Mouse (Mus musculus) brain, embryonic 14.5 days (tissue): ENCODE data around the gene Selenof.

Experiments used
- CTCF ChIP-seq: fragments of 200-500 bp; IDR thresholded peaks from 2 replicates; pipeline ENCODE4 v1.5.1; 2012; ENCODE audit warnings: inconsistent platforms, mild to moderate bottlenecking, moderate library complexity, borderline replicate concordance; ENCODE audit not compliant: insufficient read depth, insufficient read length; ENCODE audit errors: extremely low read depth
- POLR2A ChIP-seq: fragments of 200-500 bp; IDR thresholded peaks from 2 replicates; pipeline ENCODE4 v1.6.1; 2012; ENCODE audit warnings: mild to moderate bottlenecking, inconsistent platforms, borderline replicate concordance; ENCODE audit not compliant: poor library complexity, insufficient read depth, insufficient read length, severe bottlenecking; ENCODE audit errors: extremely low read depth

- no peak for TF ChIP-seq POLR2A
- TF ChIP-seq CTCF: no peak
These were observed 74.1 kb downstream of the Selenof start for GRCm38 (mm10) chr3:144644202-144644601.
